Mouse (Mus musculus) intestine, embryonic 14.5 days (tissue): ENCODE measurements around the gene Hba-a2. TPM values are rescaled to one million over a fixed set of nuclear protein-coding genes. Genes with fewer than 3 reads are reported as not detected.

ENCODE experiments used
- ATAC-seq: fragments of 200-750 bp; cut with Nextera tagmentation; replicated peaks from 2 replicates; pipeline ENCODE4 v1.8.0; 2017; ENCODE audit warnings: low read depth, moderate number of reproducible peaks, moderate TSS enrichment, moderate library complexity; ENCODE audit not compliant: low FRiP score, low TSS enrichment
- DNase-seq: peaks from one replicate; pipeline ENCODE4 v3.0.0-alpha.2; 2018; ENCODE audit warnings: low spot score
- H3K27ac ChIP-seq: fragments of 300-500 bp; sonication (generic); 2 replicates; pipeline ENCODE4 v1.5.1; 2014; ENCODE audit warnings: low read depth, mild to moderate bottlenecking, control low read depth
- H3K27me3 ChIP-seq: fragments of 300-500 bp; sonication (generic); replicated peaks from 2 replicates; pipeline ENCODE4 v1.6.1; 2014; ENCODE audit warnings: low read length, control low read depth; ENCODE audit not compliant: control insufficient read depth, insufficient read depth
- H3K36me3 ChIP-seq: fragments of 300-500 bp; sonication (generic); 2 replicates; pipeline ENCODE4 v1.6.1; 2014; ENCODE audit warnings: low read length, control low read depth; ENCODE audit not compliant: control insufficient read depth, insufficient read depth
- H3K4me1 ChIP-seq: fragments of 300-500 bp; sonication (generic); replicated peaks from 2 replicates; pipeline ENCODE4 v1.6.1; 2014; ENCODE audit warnings: low read length, control low read depth, mixed read lengths; ENCODE audit not compliant: control insufficient read depth, insufficient read depth
- H3K4me2 ChIP-seq: fragments of 300-500 bp; sonication (generic); 2 replicates; pipeline ENCODE4 v1.6.1; 2014; ENCODE audit warnings: low read length
- H3K4me3 ChIP-seq: fragments of 300-500 bp; sonication (generic); 2 replicates; pipeline ENCODE4 v1.5.1; 2014; ENCODE audit warnings: low read depth, low read length, control low read depth, mixed read lengths
- H3K9ac ChIP-seq: fragments of 300-500 bp; sonication (generic); 2 replicates; pipeline ENCODE4 v1.6.1; 2014; ENCODE audit warnings: mild to moderate bottlenecking, low read length
- H3K9me3 ChIP-seq: fragments of 300-500 bp; sonication (generic); 2 replicates; pipeline ENCODE4 v1.6.1; 2016; ENCODE audit warnings: low read length, control low read depth; ENCODE audit not compliant: control insufficient read depth
- WGBS: fragments of 180-500 bp; shearing (Covaris S2); extraction: QIAGEN DNeasy Blood & Tissue Kit; methylation state at CpG from one replicate; pipeline ENCODE4 v1.1.7; 2014; 5-methylcytosine and 5-hydroxymethylcytosine counted together
- polyA plus RNA-seq: library from polyadenylated mRNA; unstranded; fragments of >200 nt; fragmentation: Nextera tagmentation; extraction: Ambion mirVana; gene quantifications from 2 replicates; pipeline ENCODE4 v1.2.1, GENCODE M21; 2014

The Hba-a2 gene
- polyA plus RNA-seq, 1 experiment from 2014 or later = 7,428 TPM

GRCm38 (mm10) chr11:32320507-32321195 is 24.4 kb downstream of the Hba-a2 start:
- no peak for DNase-seq
- Histone ChIP-seq H3K4me2 (no peak overlapping the region), H3K27ac (no peak overlapping the region), H3K9ac (no peak overlapping the region), H3K4me3 (no peak overlapping the region), H3K27me3 (no peaks in the 10 kb centered on the region), H3K9me3 (no peaks in the 10 kb centered on the region), H3K36me3 (no peaks in the 10 kb centered on the region), H3K4me1 (no peaks in the 10 kb centered on the region)
- 71% methylated on average over 11 of the region's 11 CpGs for WGBS
- ATAC-seq = no peak

DNA sequence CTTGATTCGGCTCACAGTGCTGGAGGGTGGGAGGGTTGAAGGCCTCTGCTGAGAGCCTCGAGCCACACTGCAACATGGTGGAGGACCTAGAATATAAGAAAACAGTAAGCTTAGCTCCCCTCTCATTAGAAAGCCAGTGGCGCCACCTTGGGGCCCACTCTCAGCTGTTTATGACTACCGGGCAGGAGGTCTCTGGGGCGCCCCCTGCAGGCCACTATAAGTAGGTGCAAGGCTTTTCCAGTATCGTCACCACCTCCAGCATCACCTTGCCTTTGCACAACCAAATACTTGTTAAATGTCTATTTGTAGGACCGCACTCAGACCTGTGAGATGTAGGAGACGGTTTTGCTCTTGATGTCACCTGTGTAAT is 24.9 kb downstream of the Hba-a2 start:
- H3K4me1 ChIP-seq = no peaks in the 10 kb centered on the region
- ATAC-seq (no peak), DNase-seq (peak; percentile 67)
- no peak overlapping the region for H3K4me2 ChIP-seq
- 40% methylated on average over 8 of the region's 8 CpGs for whole genome bisulfite sequencing
- H3K36me3 ChIP-seq = no peaks in the 10 kb centered on the region
- H3K27me3 ChIP-seq = no peaks in the 10 kb centered on the region
- H3K9me3 ChIP-seq = no peaks in the 10 kb centered on the region
- H3K27ac ChIP-seq = no peak overlapping the region
- no peak overlapping the region for H3K4me3 ChIP-seq
- no peak overlapping the region for H3K9ac ChIP-seq

- H3K4me3 ChIP-seq = no peak overlapping the region; the same call in 1 of the 2 replicates
- DNase-seq (peak; percentile 97), ATAC-seq (peak; percentile 90)
- no peaks in the 10 kb centered on the region for H3K27me3 ChIP-seq
- H3K9ac ChIP-seq = no peak overlapping the region
- no peak overlapping the region for H3K27ac ChIP-seq
- WGBS = 10% methylated on average over 15 of the region's 15 CpGs
- peak overlapping the region; percentile 43 for H3K4me2 ChIP-seq
- no peaks in the 10 kb centered on the region for H3K9me3 ChIP-seq
- H3K36me3 ChIP-seq = no peaks in the 10 kb centered on the region
- no peaks in the 10 kb centered on the region for H3K4me1 ChIP-seq
Measured at GRCm38 (mm10) chr11:32324609-32325008, 28.3 kb downstream of the Hba-a2 start.

DNA sequence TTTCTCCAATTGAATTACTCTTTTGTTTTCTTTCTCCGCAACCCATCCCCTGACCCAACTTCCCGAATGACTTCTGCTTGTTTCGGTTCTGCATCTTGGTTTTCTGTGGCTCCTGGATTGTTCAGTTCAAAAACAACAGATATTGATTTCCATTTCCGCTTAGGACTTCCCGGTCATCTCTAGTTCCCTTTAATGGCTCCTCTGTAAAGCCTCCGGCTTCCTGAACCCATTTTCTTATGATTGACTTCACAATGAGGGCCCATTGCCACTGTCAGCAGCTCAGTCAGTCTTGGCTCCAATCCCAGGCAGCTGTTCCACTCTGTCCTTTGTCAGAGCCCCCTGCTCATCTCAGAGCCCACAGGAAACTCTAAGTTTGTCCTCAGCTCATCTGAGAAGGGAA is 34.8 kb downstream of the Hba-a2 start:
- no peaks in the 10 kb centered on the region for H3K36me3 ChIP-seq
- no peak overlapping the region for H3K4me2 ChIP-seq
- H3K4me3 ChIP-seq = no peak overlapping the region
- WGBS = 50% methylated on average over 6 of the region's 6 CpGs
- no peaks in the 10 kb centered on the region for H3K9me3 ChIP-seq
- no peaks in the 10 kb centered on the region for H3K27me3 ChIP-seq
- H3K9ac ChIP-seq = no peak overlapping the region
- 0 out of 2 replicates have a peak overlapping the region, but pooled peaks have one; percentile 3 for H3K27ac ChIP-seq
- DNase-seq = no peak
- ATAC-seq = no peak
- peaks cover 5% of the 10 kb centered on the region; the same call in 1 of the 2 replicates for H3K4me1 ChIP-seq

DNA sequence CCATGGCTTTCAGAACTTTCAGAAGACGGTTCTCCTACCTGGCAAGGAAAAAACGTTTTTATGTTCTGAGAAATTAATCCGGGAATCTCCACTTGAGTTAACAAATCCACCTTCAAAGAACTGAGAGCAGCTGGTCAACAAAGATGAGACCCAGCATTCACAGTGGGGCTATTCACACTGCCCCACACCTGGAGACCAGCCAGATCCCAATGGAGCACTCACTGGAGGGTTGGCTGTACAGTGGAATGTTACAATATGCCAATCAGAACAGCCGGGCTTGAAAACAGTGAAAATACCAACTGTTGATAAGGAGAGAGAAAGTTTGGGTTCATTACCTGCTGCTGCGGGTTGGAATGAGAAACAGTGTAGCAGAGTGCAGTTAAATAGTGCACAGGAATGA is 35.6 kb downstream of the Hba-a2 start:
- DNase-seq = no peak
- no peak overlapping the region for H3K4me2 ChIP-seq
- no peaks in the 10 kb centered on the region for H3K36me3 ChIP-seq
- 0 out of 2 replicates have a peak, but pooled peaks cover 2% of the 10 kb centered on the region for H3K9me3 ChIP-seq
- no peaks in the 10 kb centered on the region for H3K27me3 ChIP-seq
- H3K27ac ChIP-seq = no peak overlapping the region
- H3K4me1 ChIP-seq = peaks cover 5% of the 10 kb centered on the region; the same call in 1 of the 2 replicates
- 60% methylated on average over 5 of the region's 5 CpGs for WGBS
- ATAC-seq = 0 out of 2 replicates have a peak, but pooled peaks have one; percentile 22
- no peak overlapping the region for H3K4me3 ChIP-seq
- no peak overlapping the region for H3K9ac ChIP-seq

DNA sequence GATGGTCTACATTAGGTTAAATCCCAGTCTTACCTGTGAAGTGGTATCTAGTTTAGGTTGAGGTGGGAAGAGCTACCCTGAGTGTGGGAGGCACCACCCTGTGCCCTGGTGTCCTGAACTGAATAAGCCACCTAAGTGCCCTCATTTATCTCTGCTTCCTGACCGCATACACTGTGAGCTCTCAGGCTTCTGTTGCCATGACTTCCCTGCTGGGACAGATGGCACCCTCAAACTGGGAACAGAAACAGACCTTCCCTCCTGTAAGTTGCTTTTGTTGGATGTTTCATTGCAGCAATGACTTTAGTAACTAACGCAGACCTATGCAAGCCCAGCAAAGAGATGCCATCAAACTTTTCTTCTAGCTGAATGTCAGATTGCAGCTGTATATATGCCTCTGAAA is 36.9 kb downstream of the Hba-a2 start:
- 61% methylated on average over 2 of the region's 2 CpGs for WGBS
- Histone ChIP-seq H3K9ac (no peak overlapping the region), H3K27ac (no peak overlapping the region), H3K4me1 (peaks cover 5% of the 10 kb centered on the region; the same call in 1 of the 2 replicates), H3K36me3 (no peaks in the 10 kb centered on the region), H3K9me3 (0 out of 2 replicates have a peak, but pooled peaks cover 3% of the 10 kb centered on the region), H3K27me3 (no peaks in the 10 kb centered on the region), H3K4me2 (no peak overlapping the region), H3K4me3 (no peak overlapping the region)
- no peak for ATAC-seq
- DNase-seq = no peak

GRCm38 (mm10) chr11:32336435-32336907 is 40.2 kb downstream of the Hba-a2 start:
- Histone ChIP-seq H3K4me1 (no peaks in the 10 kb centered on the region; the same call in 1 of the 2 replicates), H3K36me3 (no peaks in the 10 kb centered on the region), H3K27me3 (no peaks in the 10 kb centered on the region), H3K9me3 (0 out of 2 replicates have a peak, but pooled peaks cover 3% of the 10 kb centered on the region), H3K9ac (no peak overlapping the region), H3K4me3 (no peak overlapping the region), H3K4me2 (no peak overlapping the region), H3K27ac (no peak overlapping the region)
- DNase-seq = no peak
- ATAC-seq = no peak
- 88% methylated on average over 6 of the region's 6 CpGs for WGBS

- Histone ChIP-seq H3K9ac (no peak overlapping the region), H3K27ac (no peak overlapping the region), H3K4me2 (no peak overlapping the region), H3K36me3 (no peaks in the 10 kb centered on the region), H3K27me3 (no peaks in the 10 kb centered on the region), H3K4me3 (no peak overlapping the region), H3K4me1 (no peaks in the 10 kb centered on the region; the same call in 1 of the 2 replicates), H3K9me3 (0 out of 2 replicates have a peak, but pooled peaks cover 3% of the 10 kb centered on the region)
- ATAC-seq (no peak), DNase-seq (no peak)
- 31% methylated on average over 2 of the region's 2 CpGs for WGBS
Measured at GRCm38 (mm10) chr11:32339131-32339531, 42.8 kb downstream of the Hba-a2 start.
